Mouse (Mus musculus) liver, embryonic 14.5 days (tissue): ENCODE measurements around the gene Cdiptos. TPM values are rescaled to one million over a fixed set of nuclear protein-coding genes. Genes with fewer than 3 reads are reported as not detected.

Experiments used
- ATAC-seq: fragments of 200-750 bp; cut with Nextera tagmentation; 2 replicates; pipeline ENCODE4 v1.8.0; 2017; ENCODE audit warnings: moderate number of reproducible peaks, mild to moderate bottlenecking, moderate library complexity; ENCODE audit not compliant: insufficient read depth
- DNase-seq, 3 experiments: peaks; one replicate each; pipeline ENCODE4 v3.0.0-alpha.2; 2012 to 2013; ENCODE audit warnings: low read depth in 3 of 3, low spot score in 3 of 3
- H3K27ac ChIP-seq: fragments of 300-500 bp; sonication (generic); 2 replicates; pipeline ENCODE4 v1.5.1; 2014; ENCODE audit warnings: moderate library complexity, mild to moderate bottlenecking, control low read depth, inconsistent platforms
- H3K27me3 ChIP-seq: fragments of 300-500 bp; sonication (generic); 2 replicates; pipeline ENCODE4 v1.6.1; 2014; ENCODE audit warnings: mild to moderate bottlenecking, low read length, moderate library complexity; ENCODE audit not compliant: control insufficient read depth, insufficient read depth
- H3K36me3 ChIP-seq: fragments of 300-500 bp; sonication (generic); replicated peaks from 2 replicates; pipeline ENCODE4 v1.6.1; 2014; ENCODE audit warnings: low read depth; ENCODE audit not compliant: control insufficient read depth, insufficient read depth
- H3K4me1 ChIP-seq, 2 experiments: fragments of 200-500 bp in 1 of 2; fragments of 300-500 bp in 1 of 2; sonication (generic) in 1 of 2; replicated peaks; 2 replicates each; pipeline ENCODE4 v1.6.1; 2012 to 2014; ENCODE audit warnings: antibody characterized with exemption in 1 of 2, inconsistent platforms in 1 of 2, low read length in 1 of 2; ENCODE audit not compliant: control insufficient read depth in 2 of 2, insufficient read depth in 2 of 2
- H3K4me2 ChIP-seq: fragments of 300-500 bp; sonication (generic); 2 replicates; pipeline ENCODE4 v1.6.1; 2014; ENCODE audit warnings: low read depth, mild to moderate bottlenecking, control low read depth, moderate library complexity
- H3K4me3 ChIP-seq, 2 experiments: fragments of 200-500 bp in 1 of 2; fragments of 300-500 bp in 1 of 2; sonication (generic) in 1 of 2; 2 replicates each; pipeline ENCODE4 v1.5.1; 2012 to 2014; ENCODE audit warnings: low read depth in 2 of 2, low read length in 2 of 2, mild to moderate bottlenecking in 2 of 2, control low read depth in 1 of 2, inconsistent platforms in 1 of 2, moderate library complexity in 1 of 2; ENCODE audit not compliant: insufficient read depth in 1 of 2
- H3K9ac ChIP-seq: fragments of 300-500 bp; sonication (generic); replicated peaks from 2 replicates; pipeline ENCODE4 v1.6.1; 2014; ENCODE audit warnings: mild to moderate bottlenecking, control low read depth, moderate library complexity
- H3K9me3 ChIP-seq: fragments of 300-500 bp; sonication (generic); 2 replicates; pipeline ENCODE4 v1.6.1; 2016; ENCODE audit warnings: low read length, mixed read lengths; ENCODE audit not compliant: control insufficient read depth
- CTCF ChIP-seq: IDR thresholded peaks from 2 replicates; pipeline ENCODE4 v1.5.1; 2016; ENCODE audit warnings: antibody characterized with exemption, low read depth, control low read depth
- EP300 ChIP-seq: IDR thresholded peaks from 2 replicates; pipeline ENCODE4 v1.6.1; 2016; ENCODE audit warnings: antibody characterized with exemption, low read depth
- WGBS: fragments of 180-500 bp; shearing (Covaris S2); extraction: QIAGEN DNeasy Blood & Tissue Kit; methylation state at CpG from one replicate; pipeline ENCODE4 v1.1.7; 2014; ENCODE audit not compliant: insufficient replicate concordance; 5-methylcytosine and 5-hydroxymethylcytosine counted together
- polyA plus RNA-seq, 2 experiments: library from polyadenylated mRNA; depleted of rRNA in 1 of 2; stranded (reverse) in 1 of 2; unstranded in 1 of 2; fragments of >200 nt; fragmentation: Nextera tagmentation in 1 of 2; extraction: Ambion mirVana in 1 of 2; gene quantifications; 2 replicates each; pipeline versions ENCODE4 v1.2.1 to v1.2.3; 2012 to 2014

Cdiptos gene
- polyA plus RNA-seq, 2 experiments: 0.18 to 0.20 TPM

DNA sequence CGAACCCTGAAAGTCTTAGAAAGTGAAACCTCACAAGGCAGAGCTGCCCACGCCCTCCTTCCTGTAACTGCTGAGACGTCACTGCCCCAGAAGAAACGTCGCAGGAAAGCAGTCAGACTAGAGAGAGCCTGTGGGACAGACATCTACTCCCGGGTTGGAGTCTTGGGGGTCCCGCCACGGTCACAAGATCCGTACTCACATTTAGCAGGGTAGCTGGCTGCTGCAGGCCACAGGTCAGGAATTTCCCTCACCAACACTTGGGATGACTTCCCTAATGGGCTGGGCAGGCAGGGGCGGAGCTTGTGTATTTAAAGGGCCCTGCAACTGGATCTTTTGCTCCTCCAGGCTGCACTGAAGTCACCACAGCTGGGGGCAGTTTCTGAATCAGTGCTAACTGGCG is 38.4 kb upstream of the Cdiptos start, which contains the start of gene Mvp:
Mvp (minus strand) TSS at position 302 of the 400 bp plus-strand sequence.
- peak within 1 kb of the TSS; percentile 98 for H3K4me2 ChIP-seq
- H3K27ac ChIP-seq: peak within 1 kb of the TSS; percentile 48
- no peak for ATAC-seq
- DNase-seq: peak in 2 of 3 experiments; percentile 37 to 53
- peak within 1 kb of the TSS; percentile 69 to 80 for H3K4me3 ChIP-seq
- H3K36me3 ChIP-seq: peaks cover 5% of the 10 kb centered on the region
- no peaks in the 10 kb centered on the region for H3K27me3 ChIP-seq
- H3K4me1 ChIP-seq: peaks cover 9 to 19% of the 10 kb centered on the region in 2 experiments
- TF ChIP-seq CTCF (no peak), EP300 (no peak)
- WGBS: 19% methylated on average over 11 of the region's 11 CpGs
- no peaks in the 10 kb centered on the region for H3K9me3 ChIP-seq
- peak within 1 kb of the TSS; percentile 48 for H3K9ac ChIP-seq

DNA sequence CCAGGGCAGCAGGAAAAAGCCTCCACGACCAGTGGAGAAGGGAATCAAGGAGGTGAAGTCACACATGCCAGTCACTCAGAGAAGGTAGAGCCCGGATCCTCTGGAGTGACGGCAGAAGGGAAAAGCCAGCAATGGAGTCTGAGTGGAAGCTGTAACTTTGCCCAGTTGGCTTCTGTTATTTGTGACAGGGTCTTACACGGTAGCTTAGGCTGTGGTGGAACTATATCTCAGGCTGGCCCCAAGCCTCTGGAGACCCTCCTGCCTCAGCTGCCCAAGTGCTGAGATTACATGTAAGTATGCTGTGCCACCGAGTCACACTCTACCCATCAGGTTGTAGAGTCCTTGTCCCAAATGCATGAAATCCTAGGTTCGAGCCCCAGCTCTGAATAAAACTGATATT is 37.5 kb upstream of the Cdiptos start:
- Histone ChIP-seq H3K9ac (0 out of 2 replicates have a peak overlapping the region, but pooled peaks have one; percentile 4), H3K36me3 (peaks cover 5% of the 10 kb centered on the region), H3K27me3 (no peaks in the 10 kb centered on the region), H3K4me3 (no peak overlapping the region), H3K4me2 (peak overlapping the region; percentile 75), H3K27ac (no peak overlapping the region), H3K4me1 (peaks cover 19 to 28% of the 10 kb centered on the region in 2 experiments), H3K9me3 (no peaks in the 10 kb centered on the region)
- DNase-seq: no peak
- ATAC-seq: no peak
- WGBS: 81% methylated on average over 6 of the region's 6 CpGs
- TF ChIP-seq EP300 (no peak), CTCF (no peak)

DNA sequence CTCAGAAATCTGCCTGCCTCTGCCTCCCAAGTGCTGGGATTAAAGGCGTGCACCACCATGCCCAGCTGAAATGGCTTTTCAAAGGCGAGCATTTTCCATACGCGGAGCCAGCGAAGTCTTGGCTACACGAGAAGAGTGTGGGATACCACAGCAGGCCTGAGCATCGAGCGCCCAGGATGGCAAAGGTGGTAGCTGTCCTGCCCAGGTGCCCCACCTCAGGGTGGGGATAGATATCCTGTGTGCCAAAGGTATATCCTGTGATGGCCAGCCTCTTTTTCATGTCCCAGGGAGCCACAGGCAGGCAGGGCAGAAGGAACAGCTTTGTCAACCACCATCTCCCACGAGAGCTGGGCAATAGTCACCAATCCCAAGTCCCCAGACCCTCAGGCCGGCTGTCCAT is 36.9 kb upstream of the Cdiptos start:
- Histone ChIP-seq H3K27me3 (no peaks in the 10 kb centered on the region), H3K36me3 (peaks cover 5% of the 10 kb centered on the region), H3K4me3 (no peak overlapping the region), H3K9ac (no peak overlapping the region), H3K9me3 (no peaks in the 10 kb centered on the region), H3K4me1 (peaks cover 23 to 32% of the 10 kb centered on the region in 2 experiments), H3K27ac (no peak overlapping the region), H3K4me2 (no peak overlapping the region)
- ATAC-seq: no peak
- TF ChIP-seq CTCF: no peak
- no peak for TF ChIP-seq EP300
- no peak for DNase-seq
- WGBS: 86% methylated on average over 10 of the region's 10 CpGs

DNA sequence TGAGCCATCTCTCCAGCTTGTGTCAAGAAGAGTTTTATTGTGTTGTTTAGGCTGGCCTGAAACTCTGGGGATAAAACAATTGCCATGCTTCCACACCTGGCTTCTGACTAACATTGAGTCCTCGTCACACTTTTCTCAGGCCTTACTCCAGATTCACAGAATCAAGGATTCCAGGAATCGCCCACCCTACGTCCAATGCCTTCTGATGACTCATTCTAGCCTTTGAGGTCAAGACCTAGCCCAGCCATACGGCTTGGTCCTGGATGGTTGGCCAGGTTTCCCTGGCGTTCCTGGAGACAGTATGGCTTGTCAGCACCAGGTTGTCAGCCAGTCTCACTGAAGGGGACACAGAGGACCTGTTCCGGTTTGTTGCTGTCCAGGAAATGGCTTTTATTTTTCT is 36.5 kb upstream of the Cdiptos start:
- no peak overlapping the region for H3K27ac ChIP-seq
- peaks cover 5% of the 10 kb centered on the region for H3K36me3 ChIP-seq
- TF ChIP-seq CTCF: no peak
- WGBS: 78% methylated on average over 6 of the region's 6 CpGs
- H3K9ac ChIP-seq: no peak overlapping the region
- H3K4me3 ChIP-seq: no peak overlapping the region
- no peaks in the 10 kb centered on the region for H3K9me3 ChIP-seq
- ATAC-seq (no peak), DNase-seq (no peak)
- H3K4me2 ChIP-seq: no peak overlapping the region
- no peaks in the 10 kb centered on the region for H3K27me3 ChIP-seq
- peaks cover 19 to 31% of the 10 kb centered on the region in 2 experiments for H3K4me1 ChIP-seq

DNA sequence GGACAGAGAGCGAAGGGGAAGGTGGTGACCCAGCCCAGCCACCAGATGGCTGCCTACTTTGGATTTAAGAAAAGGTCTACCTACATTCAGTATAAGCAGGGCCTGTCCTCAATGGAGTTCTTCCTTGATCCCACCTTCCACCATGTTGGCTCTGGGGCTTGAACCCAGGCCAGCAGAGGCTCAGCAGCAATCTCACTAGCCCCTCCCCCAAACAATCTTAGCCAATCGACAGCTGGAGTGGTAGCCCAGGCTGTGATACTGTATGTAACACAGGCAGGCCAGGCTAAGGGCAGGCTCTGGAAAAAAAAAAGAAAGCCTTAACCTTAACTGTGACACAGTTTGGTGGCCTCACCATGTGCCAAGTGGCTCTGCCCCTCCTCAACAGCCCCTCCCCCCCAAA is 35.8 kb upstream of the Cdiptos start:
- Histone ChIP-seq H3K36me3 (peaks cover 5% of the 10 kb centered on the region), H3K27ac (no peak overlapping the region), H3K4me1 (peaks cover 19 to 33% of the 10 kb centered on the region in 2 experiments), H3K9me3 (no peaks in the 10 kb centered on the region), H3K4me2 (no peak overlapping the region), H3K4me3 (no peak overlapping the region), H3K9ac (no peak overlapping the region), H3K27me3 (no peaks in the 10 kb centered on the region)
- 73% methylated on average over 2 of the region's 2 CpGs for WGBS
- DNase-seq: no peak
- ATAC-seq: no peak
- TF ChIP-seq EP300 (no peak), CTCF (no peak)
